Mouse (Mus musculus) gastrocnemius, postnatal 14 days (tissue): ENCODE measurements around the gene Gm49380. TPM values are rescaled to one million over a fixed set of nuclear protein-coding genes. Genes with fewer than 3 reads are reported as not detected.
"Not testable (repeated sequence)": the region's sequence is repeated elsewhere in the genome, so short reads cannot be mapped to it uniquely, and the experiment has no call there.

Experiments used
- DNase-seq: peaks from one replicate; pipeline ENCODE4 v3.0.0; 2021; ENCODE audit warnings: mixed read lengths
- intact Hi-C: fragments of 180-260 bp; cut with DNase I; formaldehyde crosslinking; loops from one replicate; pipeline ENCODE4 v1.15.1; 2025; ENCODE audit warnings: low total_unique reads
- total RNA-seq, 2 experiments: library from RNA; stranded (reverse); gene quantifications; 2 replicates each; pipeline ENCODE4 v1.2.3; 2021

The Gm49380 gene
- total RNA-seq, 2 experiments from 2014 or later: 0.23 to 1.2 TPM

DNA sequence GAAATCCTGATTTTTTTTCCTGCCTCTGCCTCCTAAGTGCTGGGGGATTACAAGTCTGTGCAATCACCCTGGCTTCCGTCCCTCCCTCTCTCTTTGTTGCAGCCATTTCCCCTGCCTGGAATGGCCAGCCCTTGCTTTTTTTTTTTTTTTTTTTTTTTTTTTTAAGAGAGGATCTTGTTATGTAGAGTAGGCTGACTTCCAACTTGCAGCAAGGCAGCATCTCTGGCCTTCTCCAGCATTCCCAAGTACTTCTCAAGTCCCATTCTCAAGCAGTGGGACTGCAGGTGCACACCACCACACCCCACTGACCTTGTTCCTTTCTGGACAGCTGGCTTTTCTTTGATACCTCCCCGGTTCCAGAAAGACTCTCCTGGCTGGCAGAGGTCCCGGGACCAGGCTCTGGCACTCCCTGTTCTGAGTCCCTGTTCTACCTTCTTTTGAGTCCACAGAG, 14.1 kb upstream of the Gm49380 start:
- no peak for DNase-seq
- intact Hi-C loops: no loop called here

DNA sequence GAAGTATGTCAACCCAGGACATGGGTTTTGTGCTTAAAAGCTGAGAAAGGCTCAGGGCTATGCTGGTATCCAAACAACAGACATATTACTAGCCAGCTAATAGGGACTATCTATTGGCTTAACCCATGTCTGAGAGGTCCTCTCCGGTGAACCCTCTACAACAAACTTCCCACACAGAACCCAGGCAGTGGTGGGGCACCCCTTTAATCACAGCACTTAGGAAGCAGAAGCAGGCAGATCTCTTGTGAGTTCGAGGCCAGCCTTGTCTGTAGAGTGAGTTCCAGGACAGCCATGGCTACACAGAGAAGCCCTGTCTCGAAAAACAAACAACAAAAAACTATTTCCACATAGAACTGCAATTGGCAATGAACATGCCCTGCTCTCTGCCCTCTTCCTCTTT, 13.4 kb upstream of the Gm49380 start:
- no peak for DNase-seq
- intact Hi-C loops: no loop called here

DNA sequence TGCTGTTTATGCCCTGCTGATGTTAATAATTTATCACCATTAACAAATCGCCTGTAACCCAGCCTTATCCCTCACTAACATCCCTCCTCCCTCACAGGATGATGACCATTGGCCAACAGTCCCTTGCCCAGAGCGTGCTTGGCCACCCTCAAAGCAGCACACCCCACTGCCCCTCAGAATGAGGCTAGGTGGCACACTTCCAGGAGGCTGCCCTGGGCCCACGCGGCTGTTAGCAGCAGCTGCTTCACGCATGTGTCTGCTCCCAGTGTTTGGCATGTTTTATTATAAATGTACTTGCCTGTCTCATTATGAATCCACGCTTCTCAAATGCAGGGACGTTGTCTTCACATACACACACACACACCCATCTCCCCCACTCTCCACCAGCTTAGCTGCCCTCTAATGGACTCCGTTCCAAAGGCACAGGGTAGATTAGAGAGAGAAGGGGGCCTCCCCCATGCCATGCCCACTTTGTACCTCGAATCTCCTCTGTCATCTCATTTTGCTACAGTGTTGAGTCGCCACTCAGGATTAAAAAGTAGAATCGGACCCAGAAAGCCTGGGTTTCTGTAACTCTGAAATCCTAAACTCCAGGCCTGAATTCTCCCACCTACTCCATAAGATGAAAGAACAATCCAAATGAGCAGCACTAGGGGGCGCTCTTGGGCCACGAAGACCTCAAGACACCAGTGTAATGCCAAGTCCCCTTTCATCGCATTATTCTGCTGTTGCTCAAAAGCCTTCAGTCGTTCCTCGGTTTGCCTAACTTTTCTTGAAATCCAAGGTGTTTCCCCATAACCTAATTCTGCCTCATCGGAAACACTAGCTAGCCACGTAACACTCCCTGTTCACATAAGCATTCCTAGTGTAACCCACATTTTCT, 12.5 kb upstream of the Gm49380 start:
- intact Hi-C loops: no loop called here
- DNase-seq: peak; percentile 82

- no peak for DNase-seq
- intact Hi-C loops: no loop called here
Observed at GRCm38 (mm10) chr9:44125026-44125425, 11.7 kb upstream of the Gm49380 start.

DNA sequence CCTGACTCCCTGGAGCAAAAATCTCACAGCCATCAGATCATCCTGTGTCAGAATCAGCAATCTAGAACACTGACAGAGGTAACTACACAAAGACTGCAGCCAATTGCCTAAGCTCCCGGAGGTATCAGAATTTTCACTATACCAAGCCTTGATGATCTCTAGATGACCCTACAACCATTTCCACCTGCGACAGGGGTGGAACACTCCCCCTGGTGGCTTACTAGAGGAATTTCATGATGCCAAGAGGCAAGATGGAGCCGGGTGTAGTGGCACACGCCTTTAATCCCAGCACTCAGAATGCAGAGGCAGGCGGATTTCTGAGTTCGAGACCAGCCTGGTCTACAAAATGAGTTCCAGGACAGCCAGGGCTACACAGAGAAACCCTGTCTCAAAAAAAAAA, 11.0 kb upstream of the Gm49380 start:
- intact Hi-C loops: no loop called here
- DNase-seq: no peak

GRCm38 (mm10) chr9:44119948-44120465, 6.7 kb upstream of the Gm49380 start:
- DNase-seq: no peak
- intact Hi-C loops: no loop called here

DNA sequence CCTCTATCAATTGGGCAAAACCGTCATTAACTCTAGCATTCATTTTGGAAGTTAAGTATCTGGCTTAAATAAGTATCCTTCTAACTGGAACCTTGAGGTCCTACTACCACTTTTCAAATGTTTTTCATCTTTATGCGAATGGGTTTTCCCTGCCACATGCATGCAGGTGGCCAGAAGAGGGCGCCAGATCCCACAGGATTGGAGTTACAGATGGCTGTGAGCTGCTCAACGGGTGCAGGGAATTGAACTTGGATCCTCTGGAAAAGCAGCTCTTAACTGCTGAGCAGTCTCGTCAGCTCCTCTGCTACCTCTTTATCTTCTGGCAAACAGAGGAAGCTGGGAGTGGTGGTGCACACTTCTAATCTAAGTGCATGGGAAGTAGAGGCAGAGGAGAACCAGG, 5.7 kb upstream of the Gm49380 start:
- no peak for DNase-seq
- intact Hi-C loops: no loop called here

GRCm38 (mm10) chr9:44116182-44116581, 2.9 kb upstream of the Gm49380 start:
- no peak for DNase-seq
- intact Hi-C loops: no loop called here

GRCm38 (mm10) chr9:44115599-44115998, 2.3 kb upstream of the Gm49380 start:
- intact Hi-C loops: no loop called here

DNA sequence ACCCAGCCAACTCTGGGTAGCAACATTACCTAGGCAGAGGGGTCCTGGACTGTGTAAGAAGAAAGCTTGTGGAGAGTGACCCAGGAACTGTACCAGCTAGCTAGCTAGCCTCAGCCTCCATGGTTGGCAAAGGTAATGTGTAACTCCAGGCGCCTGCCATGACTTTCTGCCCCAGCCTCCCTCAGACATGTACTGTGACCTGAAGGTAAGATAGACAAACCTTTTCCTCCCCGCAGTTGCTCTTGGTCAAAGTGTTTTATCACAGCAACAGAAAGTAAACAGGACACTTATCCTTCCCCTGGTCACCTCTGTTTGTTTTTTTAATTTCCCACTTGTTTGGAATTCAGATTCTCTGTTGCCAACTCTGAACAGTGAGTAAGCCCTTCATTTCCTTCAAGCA, 1.2 kb upstream of the Gm49380 start:
- no peak for DNase-seq
- intact Hi-C loops: no loop called here

More at GRCm38 (mm10) chr9:44115599-44115998, 2.3 kb upstream of the Gm49380 start:
- DNase-seq: no peak

DNA sequence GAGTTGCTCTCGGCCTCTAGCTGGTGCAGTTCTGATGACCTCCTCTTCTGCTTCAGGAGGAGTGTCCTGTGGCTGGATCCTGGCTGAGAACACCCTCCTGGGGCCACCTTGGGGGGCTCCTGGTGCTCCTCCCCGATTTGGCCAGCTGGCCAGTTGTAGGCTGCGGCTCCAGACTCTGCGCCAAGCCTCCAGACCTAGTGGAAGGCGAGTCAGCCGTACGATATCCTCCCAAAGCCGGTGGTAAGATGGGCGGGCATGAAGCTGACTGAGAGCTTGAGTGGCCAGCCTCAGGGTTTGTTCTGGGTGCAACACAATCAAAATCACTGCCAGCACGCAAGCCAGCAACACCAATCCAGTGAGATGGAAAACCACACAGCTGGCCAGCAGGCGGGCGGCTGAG, 1.4 kb downstream of the Gm49380 start:
- intact Hi-C loops, DNase-seq: not testable (repeated sequence)

GRCm38 (mm10) chr9:44109360-44110095, 3.8 kb downstream of the Gm49380 start:
- DNase-seq: peak; percentile 60
- intact Hi-C loops: no loop called here

DNA sequence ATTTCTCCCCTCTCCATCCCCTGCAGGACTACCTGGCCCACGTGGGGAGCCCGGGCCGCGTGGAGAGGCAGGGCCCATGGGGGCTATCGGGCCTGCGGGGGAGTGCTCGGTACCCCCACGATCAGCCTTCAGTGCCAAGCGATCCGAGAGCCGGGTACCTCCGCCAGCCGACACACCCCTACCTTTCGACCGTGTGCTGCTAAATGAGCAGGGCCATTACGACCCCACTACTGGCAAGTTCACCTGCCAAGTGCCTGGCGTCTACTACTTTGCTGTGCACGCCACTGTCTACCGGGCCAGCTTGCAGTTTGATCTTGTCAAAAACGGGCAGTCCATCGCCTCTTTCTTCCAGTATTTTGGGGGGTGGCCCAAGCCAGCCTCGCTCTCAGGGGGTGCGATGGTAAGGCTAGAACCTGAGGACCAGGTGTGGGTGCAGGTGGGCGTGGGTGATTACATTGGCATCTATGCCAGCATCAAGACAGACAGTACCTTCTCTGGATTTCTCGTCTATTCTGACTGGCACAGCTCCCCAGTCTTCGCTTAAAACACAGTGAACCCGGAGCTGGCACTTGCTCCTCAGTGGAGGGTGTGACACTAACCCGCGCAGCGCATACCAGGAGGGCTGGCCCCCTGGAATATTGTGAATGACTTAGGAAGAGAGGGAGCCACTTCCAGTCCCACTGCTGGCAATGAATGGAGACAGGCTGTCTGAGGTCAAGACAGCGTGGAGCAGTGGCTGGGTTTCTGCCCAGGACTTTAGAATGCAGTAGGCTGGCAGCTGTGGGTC, 4.8 kb downstream of the Gm49380 start:
- intact Hi-C loops: no loop called here
- no peak for DNase-seq

DNA sequence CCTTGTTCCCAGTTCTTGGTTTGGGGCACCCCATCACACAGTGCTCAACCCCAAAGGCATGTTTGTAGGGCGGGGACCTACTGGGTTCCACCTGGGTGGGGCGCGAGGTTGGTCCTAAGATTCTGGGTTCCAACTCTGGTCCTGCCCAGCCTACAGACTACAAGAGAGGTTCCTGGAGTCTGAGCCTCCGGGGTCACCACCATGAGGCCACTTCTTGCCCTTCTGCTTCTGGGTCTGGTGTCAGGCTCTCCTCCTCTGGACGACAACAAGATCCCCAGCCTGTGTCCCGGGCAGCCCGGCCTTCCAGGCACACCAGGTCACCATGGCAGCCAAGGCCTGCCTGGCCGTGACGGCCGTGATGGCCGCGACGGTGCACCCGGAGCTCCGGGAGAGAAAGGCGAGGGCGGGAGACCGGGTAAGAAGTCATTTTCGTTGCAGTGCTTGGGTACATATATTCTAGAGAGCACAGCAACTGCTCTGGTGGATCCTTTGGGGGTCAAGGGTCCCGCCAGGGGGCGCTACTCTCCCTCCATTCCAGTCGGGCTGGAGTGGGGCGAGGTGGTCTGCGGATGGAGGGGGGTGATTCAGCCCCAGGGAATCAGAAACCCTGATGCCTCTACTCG, 5.6 kb downstream of the Gm49380 start:
- DNase-seq: peak; percentile 76
- intact Hi-C loops: no loop called here

GRCm38 (mm10) chr9:44107110-44107509, 6.2 kb downstream of the Gm49380 start, which contains the start of gene C1qtnf5:
C1qtnf5 (plus strand) TSS chr9:44107245.
- DNase-seq: peak; percentile 94
- intact Hi-C loops: no loop called here

GRCm38 (mm10) chr9:44106596-44106995, 6.7 kb downstream of the Gm49380 start:
- intact Hi-C loops: no loop called here

GRCm38 (mm10) chr9:44106182-44106581, 7.1 kb downstream of the Gm49380 start:
- intact Hi-C loops: no loop called here
- no peak for DNase-seq

More at GRCm38 (mm10) chr9:44106596-44106995, 6.7 kb downstream of the Gm49380 start:
- DNase-seq: no peak

- intact Hi-C loops: no loop called here
- no peak for DNase-seq
Observed at GRCm38 (mm10) chr9:44105781-44106180, 7.5 kb downstream of the Gm49380 start.

GRCm38 (mm10) chr9:44104881-44105280, 8.4 kb downstream of the Gm49380 start:
- DNase-seq: peak; percentile 42
- intact Hi-C loops: no loop called here
